Mouse (Mus musculus): ENCODE measurements around the gene Phka2. TPM values are rescaled to one million over a fixed set of nuclear protein-coding genes. Genes with fewer than 3 reads are reported as not detected.

The Phka2 gene
- total RNA-seq, 2 experiments from 2014 or later: 31.1 to 32.9 TPM

GRCm38 (mm10) chrX:160598562-160599458, 96.8 kb downstream of the Phka2 start:
- peak; percentile 34 for DNase-seq

- DNase-seq: peak; percentile 46
Measured at GRCm38 (mm10) chrX:160601053-160601452, 99.1 kb downstream of the Phka2 start.

DNA sequence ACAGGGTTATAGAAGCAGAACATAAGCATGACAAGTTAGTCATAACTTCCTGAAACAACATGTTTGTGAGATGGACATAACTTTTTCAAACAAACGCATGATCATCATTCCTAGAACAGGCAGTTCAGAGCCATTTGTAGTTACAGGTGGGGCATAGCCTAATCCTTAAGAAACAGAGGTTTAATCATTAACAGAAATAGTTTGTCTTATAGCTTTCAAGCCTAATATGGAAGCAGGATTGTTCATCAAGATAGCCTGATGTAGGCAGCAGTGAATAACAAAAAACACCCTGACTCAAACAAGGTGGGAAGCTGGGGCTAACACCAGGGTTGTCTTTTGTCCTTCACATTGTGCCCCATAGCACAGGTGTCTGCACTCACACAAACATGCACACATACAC, 100.8 kb downstream of the Phka2 start:
- no peak for DNase-seq

- no peak for DNase-seq
Measured at GRCm38 (mm10) chrX:160603316-160603715, 101.3 kb downstream of the Phka2 start.

GRCm38 (mm10) chrX:160603981-160604541, 102.1 kb downstream of the Phka2 start:
- peak; percentile 30 for DNase-seq

GRCm38 (mm10) chrX:160609849-160610248, 107.9 kb downstream of the Phka2 start:
- peak; percentile 54 for DNase-seq

- DNase-seq: no peak
Measured at GRCm38 (mm10) chrX:160610482-160610881, 108.5 kb downstream of the Phka2 start.

DNA sequence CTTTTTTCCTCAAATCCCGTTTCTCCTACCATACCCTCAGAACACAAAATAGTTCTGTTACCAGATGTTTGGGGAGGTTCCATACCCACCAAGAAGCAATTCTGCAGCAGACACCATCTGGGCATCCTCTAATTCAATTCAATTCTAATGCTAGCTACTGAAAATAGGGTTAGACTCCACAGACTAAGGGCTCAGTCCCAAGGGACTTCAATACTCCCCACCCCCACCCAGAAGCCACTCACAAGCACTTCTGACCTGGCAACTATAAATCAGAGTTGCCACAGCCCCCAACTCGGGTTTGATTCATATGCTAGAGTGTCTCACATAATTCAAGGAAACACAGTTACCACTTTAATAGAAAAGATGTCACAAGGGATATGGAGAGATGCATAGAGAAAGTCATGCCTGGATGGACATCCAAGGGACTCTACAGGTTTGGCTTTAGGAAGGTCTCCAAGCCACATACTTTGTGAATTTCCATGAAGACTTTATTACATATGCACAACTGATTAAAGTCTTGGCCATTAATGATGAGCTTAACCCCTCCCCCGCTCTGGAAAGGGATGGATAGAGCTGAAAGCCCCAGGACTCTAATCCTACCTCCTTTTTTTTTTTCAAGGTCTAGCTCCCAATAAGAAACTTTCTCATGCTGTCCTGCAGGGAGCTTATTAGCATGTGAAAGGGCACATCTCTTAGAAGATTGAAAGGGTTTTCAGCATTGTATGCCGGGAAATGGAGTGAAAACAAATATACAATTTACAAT, 109.1 kb downstream of the Phka2 start:
- no peak for DNase-seq

Other genes with a start within 250 kb of the Phka2 start
- gene Adgrg2, start 111.5 kb upstream of the Phka2 start, total RNA-seq (2021): 1 to 10 TPM in 1 of 2 experiments, under 1 TPM in 1; 0.64 to 1.3 TPM
- gene Ppef1, start 233.6 kb downstream of the Phka2 start, total RNA-seq (2021): under 1 TPM in 1 of 2 experiments, not detected in 1; 0.16 TPM